Mouse (Mus musculus): ENCODE measurements around the gene Apex2.

Gene Apex2

GRCm38 (mm10) chrX:150589696-150590095 lies at the start of gene Apex2:
Apex2 (minus strand) TSS chrX:150589868.
- DNase-seq (ENCODE audit: low spot score in 2 of 2) = no peak

GRCm38 (mm10) chrX:150636421-150636820 lies 46.8 kb upstream of the Apex2 start:
- no peak for DNase-seq (ENCODE audit: low spot score in 2 of 2)

GRCm38 (mm10) chrX:150598882-150599281 lies 9.2 kb upstream of the Apex2 start:
- no peak for DNase-seq (ENCODE audit: low spot score in 2 of 2)

GRCm38 (mm10) chrX:150595016-150595760 lies 5.5 kb upstream of the Apex2 start:
- DNase-seq (ENCODE audit: low spot score in 2 of 2) = no peak

GRCm38 (mm10) chrX:150594176-150594575 lies 4.5 kb upstream of the Apex2 start:
- no peak for DNase-seq (ENCODE audit: low spot score in 2 of 2)

GRCm38 (mm10) chrX:150593266-150594035 lies 3.8 kb upstream of the Apex2 start:
- no peak for DNase-seq (ENCODE audit: low spot score in 2 of 2)

GRCm38 (mm10) chrX:150588023-150588764 lies 1.5 kb downstream of the Apex2 start, which contains the start of gene Pfkfb1:
Pfkfb1 (plus strand) TSS chrX:150588229.
- peak; percentile 42 to 62 for DNase-seq (ENCODE audit: low spot score in 2 of 2)

GRCm38 (mm10) chrX:150585116-150585515 lies 4.6 kb downstream of the Apex2 start:
- no peak for DNase-seq (ENCODE audit: low spot score in 2 of 2)

GRCm38 (mm10) chrX:150581921-150582320 lies 7.7 kb downstream of the Apex2 start:
- no peak for DNase-seq (ENCODE audit: low spot score in 2 of 2)

- no peak for DNase-seq (ENCODE audit: low spot score in 2 of 2)
These were observed 24.9 kb downstream of the Apex2 start for GRCm38 (mm10) chrX:150564644-150565357.

- no peak for DNase-seq (ENCODE audit: low spot score in 2 of 2)
These were observed 35.6 kb downstream of the Apex2 start for GRCm38 (mm10) chrX:150554032-150554431.

GRCm38 (mm10) chrX:150551986-150552385 lies 37.7 kb downstream of the Apex2 start:
- DNase-seq (ENCODE audit: low spot score in 2 of 2) = no peak

GRCm38 (mm10) chrX:150549639-150550038 lies 40.0 kb downstream of the Apex2 start:
- no peak for DNase-seq (ENCODE audit: low spot score in 2 of 2)

GRCm38 (mm10) chrX:150547239-150547638 lies 42.4 kb downstream of the Apex2 start, which contains the start of gene Alas2:
Alas2 (plus strand) TSS chrX:150547375.
- no peak for DNase-seq (ENCODE audit: low spot score in 2 of 2)

GRCm38 (mm10) chrX:150541684-150542083 lies 48.0 kb downstream of the Apex2 start:
- no peak for DNase-seq (ENCODE audit: low spot score in 2 of 2)

GRCm38 (mm10) chrX:150540111-150540510 lies 49.6 kb downstream of the Apex2 start:
- DNase-seq (ENCODE audit: low spot score in 2 of 2) = no peak

- DNase-seq (ENCODE audit: low spot score in 2 of 2) = no peak
These were observed 73.2 kb downstream of the Apex2 start for GRCm38 (mm10) chrX:150516477-150516876.

GRCm38 (mm10) chrX:150516015-150516414 lies 73.7 kb downstream of the Apex2 start:
- DNase-seq (ENCODE audit: low spot score in 2 of 2) = no peak

GRCm38 (mm10) chrX:150514127-150514526 lies 75.5 kb downstream of the Apex2 start:
- no peak for DNase-seq (ENCODE audit: low spot score in 2 of 2)

GRCm38 (mm10) chrX:150511274-150511673 lies 78.4 kb downstream of the Apex2 start:
- DNase-seq (ENCODE audit: low spot score in 2 of 2) = no peak

GRCm38 (mm10) chrX:150510631-150511030 lies 79.0 kb downstream of the Apex2 start:
- DNase-seq (ENCODE audit: low spot score in 2 of 2) = peak in 1 of 2 experiments; percentile 6
